In the genomic region with DNA sequence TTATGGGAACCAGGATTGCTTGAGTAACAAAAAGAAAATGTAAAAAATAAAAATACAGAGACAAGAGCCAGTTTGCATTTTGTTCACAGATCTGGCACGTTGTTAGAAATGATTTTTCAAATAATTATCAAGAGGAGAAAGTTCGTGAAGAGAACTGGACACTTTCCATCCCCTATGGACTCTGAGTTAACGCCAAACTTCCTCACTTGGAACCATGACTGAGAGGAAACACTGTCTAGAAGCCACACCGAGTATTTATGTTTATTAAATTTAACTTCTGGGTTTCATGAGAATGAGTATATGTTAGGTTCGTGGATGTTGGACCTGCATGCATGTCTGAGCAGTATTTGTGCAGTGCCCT, we compare ENCODE assay signal across 16 mouse cellular contexts.
DNase-seq lines count a peak whose midpoint lies in the region; ATAC-seq and TF ChIP-seq lines count a peak whose summit lies in the region.
"Had no signal": no experiment of that assay in that cellular context is flagged by ENCODE, and none has a peak within 500 bp of the region (broad histone marks: within the 10 kb centered on the region; RNA-seq: fewer than 3 reads in every experiment).

No protein-coding gene starts in this region.

- WGBS in kidney, embryonic 15.5 days = 82% methylated on average over 5 of the region's 5 CpGs
- WGBS in lung, embryonic 16.5 days = 51% methylated on average over 5 of the region's 5 CpGs
- 57% methylated on average over 5 of the region's 5 CpGs for WGBS in stomach, embryonic 16.5 days
- WGBS in cerebellum, adult 2 months = 83% methylated on average over 5 of the region's 5 CpGs

- no peak for TF ChIP-seq POLR2A in cerebellum, adult 2 months (IDR thresholded peaks at IDR 0.05; ENCODE audit: borderline replicate concordance, insufficient read depth, low read length)

- DNase-seq in heart, adult 11 months = peak; percentile 51
- no peak for DNase-seq in heart, adult 9 months (ENCODE audit: low spot score in 2 of 2)
- DNase-seq in kidney, postnatal 36 days = no peak
- DNase-seq in lung, postnatal 14 days = no peak
- DNase-seq in cerebellum, adult 2 months = no peak
- DNase-seq: adrenal gland, postnatal 14 days; cerebellum, adult 11-12 months; cerebellum, postnatal 10 days; gastrocnemius, postnatal 10 days had no signal

- H3K4me2 ChIP-seq in kidney, embryonic 15.5 days = no peak overlapping the region
- H3K4me2 ChIP-seq in lung, embryonic 16.5 days (ENCODE audit: low read depth, low read length) = no peak overlapping the region
- no peak overlapping the region for H3K4me2 ChIP-seq in stomach, embryonic 16.5 days (ENCODE audit: low read depth, low read length)
- H3K4me2 ChIP-seq: forebrain, embryonic 12.5 days; hindbrain, embryonic 14.5 days had no signal

- no peak for TF ChIP-seq CTCF in cerebellum, adult 2 months (IDR thresholded peaks at IDR 0.05; ENCODE audit: borderline replicate concordance, insufficient read depth, low read depth, low read length)

- no peaks in the 10 kb centered on the region for H3K9me3 ChIP-seq in kidney, embryonic 15.5 days (replicated peaks)
- no peaks in the 10 kb centered on the region for H3K9me3 ChIP-seq in lung, embryonic 16.5 days (ENCODE audit: control insufficient read depth, low read length)
- H3K9me3 ChIP-seq in stomach, embryonic 16.5 days (replicated peaks; ENCODE audit: control insufficient read depth, low read length) = no peaks in the 10 kb centered on the region
- H3K9me3 ChIP-seq: forebrain, embryonic 12.5 days; hindbrain, embryonic 10.5 days had no signal

- H3K4me1 ChIP-seq in kidney, embryonic 15.5 days = peaks cover 27% of the 10 kb centered on the region
- peaks cover 6% of the 10 kb centered on the region for H3K4me1 ChIP-seq in lung, embryonic 16.5 days (replicated peaks; ENCODE audit: control insufficient read depth, insufficient read depth, low read length)
- H3K4me1 ChIP-seq in stomach, embryonic 16.5 days (ENCODE audit: control insufficient read depth, insufficient read depth, low read length) = peaks cover 3% of the 10 kb centered on the region; the same call in 1 of the 2 replicates
- H3K4me1 ChIP-seq in cerebellum, adult 2 months (ENCODE audit: control insufficient read depth, insufficient read depth, low read length) = no peaks in the 10 kb centered on the region
- H3K4me1 ChIP-seq: forebrain, embryonic 12.5 days had no signal

- peak overlapping the region; percentile 65; the same call in 1 of the 2 replicates for H3K27ac ChIP-seq in kidney, embryonic 15.5 days
- peak overlapping the region; percentile 82 for H3K27ac ChIP-seq in lung, embryonic 16.5 days (ENCODE audit: low read length)
- H3K27ac ChIP-seq in stomach, embryonic 16.5 days (ENCODE audit: low read length) = peak overlapping the region; percentile 66
- no peak overlapping the region for H3K27ac ChIP-seq in cerebellum, adult 2 months (ENCODE audit: insufficient read depth, low read length)
- H3K27ac ChIP-seq: forebrain, embryonic 12.5 days; hindbrain, embryonic 10.5 days; hindbrain, embryonic 14.5 days had no signal

- H3K36me3 ChIP-seq in kidney, embryonic 15.5 days = no peaks in the 10 kb centered on the region
- H3K36me3 ChIP-seq in lung, embryonic 16.5 days (ENCODE audit: control insufficient read depth, insufficient read depth, low read length) = no peaks in the 10 kb centered on the region
- no peaks in the 10 kb centered on the region for H3K36me3 ChIP-seq in stomach, embryonic 16.5 days (ENCODE audit: control insufficient read depth, insufficient read depth, low read length)
- H3K36me3 ChIP-seq: forebrain, embryonic 12.5 days; hindbrain, embryonic 10.5 days had no signal

- H3K27me3 ChIP-seq in kidney, embryonic 15.5 days = no peaks in the 10 kb centered on the region
- H3K27me3 ChIP-seq in lung, embryonic 16.5 days (ENCODE audit: control insufficient read depth, insufficient read depth, low read depth, low read length) = no peaks in the 10 kb centered on the region
- H3K27me3 ChIP-seq in stomach, embryonic 16.5 days (ENCODE audit: control insufficient read depth, insufficient read depth, low read length) = no peaks in the 10 kb centered on the region
- H3K27me3 ChIP-seq in cerebellum, adult 2 months (ENCODE audit: control insufficient read depth, insufficient read depth, low read length) = no peaks in the 10 kb centered on the region
- H3K27me3 ChIP-seq: forebrain, embryonic 12.5 days had no signal

- H3K4me3 ChIP-seq in kidney, embryonic 15.5 days (replicated peaks) = no peak overlapping the region
- H3K4me3 ChIP-seq in lung, embryonic 16.5 days (ENCODE audit: low read length) = no peak overlapping the region
- H3K4me3 ChIP-seq in stomach, embryonic 16.5 days (replicated peaks; ENCODE audit: low read length) = no peak overlapping the region
- H3K4me3 ChIP-seq in cerebellum, adult 2 months (replicated peaks; ENCODE audit: insufficient read depth, low read depth, low read length) = no peak overlapping the region
- H3K4me3 ChIP-seq: forebrain, embryonic 12.5 days; hindbrain, embryonic 10.5 days had no signal

- no peak overlapping the region for H3K9ac ChIP-seq in kidney, embryonic 15.5 days
- no peak overlapping the region for H3K9ac ChIP-seq in lung, embryonic 16.5 days (ENCODE audit: low read length)
- no peak overlapping the region for H3K9ac ChIP-seq in stomach, embryonic 16.5 days (ENCODE audit: low read length)
- H3K9ac ChIP-seq: forebrain, embryonic 12.5 days; hindbrain, embryonic 14.5 days had no signal

- no peak for ATAC-seq in kidney, embryonic 15.5 days (replicated peaks; ENCODE audit: low FRiP score)
- peak; percentile 37 for ATAC-seq in lung, embryonic 16.5 days (ENCODE audit: low read depth)
- ATAC-seq in stomach, embryonic 16.5 days (ENCODE audit: insufficient read depth, low FRiP score) = no peak
- ATAC-seq: forebrain, embryonic 16.5 days had no signal
